Mouse (Mus musculus): ENCODE measurements around the gene Zfp141. TPM values are rescaled to one million over a fixed set of nuclear protein-coding genes. Genes with fewer than 3 reads are reported as not detected.

The Zfp141 gene
- polyA plus RNA-seq, 1 experiment from 2014 or later, result 15.9 TPM

Other genes starting within 250 kb of the Zfp141 start
- gene Vmn2r61, start 245.7 kb downstream of the Zfp141 start, polyA plus RNA-seq (2016; fragmentation: Nextera tagmentation; extraction: Ambion mirVana), result not detected in 2 replicates
- not detected in 2 replicates for gene 4933421I07Rik, start 57.6 kb downstream of the Zfp141 start, polyA plus RNA-seq (2016; fragmentation: Nextera tagmentation; extraction: Ambion mirVana)
- not detected in 2 replicates for gene Gm21028, start 72.8 kb upstream of the Zfp141 start, polyA plus RNA-seq (2016; fragmentation: Nextera tagmentation; extraction: Ambion mirVana)
- 1.7 and 1.8 TPM in 2 replicates for gene Zfp977, start 86.8 kb upstream of the Zfp141 start, polyA plus RNA-seq (2016; fragmentation: Nextera tagmentation; extraction: Ambion mirVana)
- 4.4 TPM in 2 replicates for gene Zfp976, start 136.8 kb upstream of the Zfp141 start, polyA plus RNA-seq (2016; fragmentation: Nextera tagmentation; extraction: Ambion mirVana)
- 8.7 and 9.8 TPM in 2 replicates for gene Zfp975, start 187.0 kb upstream of the Zfp141 start, polyA plus RNA-seq (2016; fragmentation: Nextera tagmentation; extraction: Ambion mirVana)
- gene Gm17067, start 221.3 kb upstream of the Zfp141 start, polyA plus RNA-seq (2016; fragmentation: Nextera tagmentation; extraction: Ambion mirVana), result not detected in 2 replicates

Data from embryonic facial prominence, embryonic 12.5 days (tissue).